Comparison of ENCODE assay signal across 11 mouse cellular contexts in the genomic region with DNA sequence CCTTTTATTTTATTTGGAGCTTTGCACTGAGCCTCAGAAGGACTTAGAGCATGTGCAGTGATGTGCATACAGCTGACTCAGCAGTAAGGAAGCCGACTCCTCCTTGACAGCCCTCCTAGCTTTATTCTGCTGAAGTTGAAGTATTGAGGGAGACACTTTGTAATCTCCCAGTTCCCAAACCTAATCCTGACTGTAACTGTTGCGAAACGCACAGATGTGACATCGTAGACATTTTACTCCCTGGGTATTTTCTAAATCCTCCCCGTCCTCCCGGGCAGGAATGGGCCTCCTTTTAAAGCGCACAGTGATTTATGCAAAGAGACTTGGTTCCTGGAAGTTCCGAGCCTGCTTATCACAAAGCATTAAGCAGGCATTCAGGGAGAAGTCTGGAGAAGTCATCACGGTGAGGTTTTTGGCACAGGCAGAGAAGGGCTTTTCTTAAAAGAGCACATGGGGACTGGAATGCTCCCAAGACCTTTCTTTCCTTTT.
DNase-seq lines count a peak whose midpoint lies in the region; ATAC-seq and TF ChIP-seq lines count a peak whose summit lies in the region.
"Had no signal": no experiment of that assay in that cellular context is flagged by ENCODE, and none has a peak within 500 bp of the region (broad histone marks: within the 10 kb centered on the region; RNA-seq: fewer than 3 reads in every experiment).

No protein-coding gene starts in this region.

- 27% methylated on average over 9 of the region's 9 CpGs for WGBS in intestine, embryonic 14.5 days
- 40% methylated on average over 9 of the region's 9 CpGs for WGBS in intestine, postnatal 0 days
- 37% methylated on average over 9 of the region's 9 CpGs for WGBS in intestine, embryonic 16.5 days
- WGBS in hindbrain, postnatal 0 days: 34% methylated on average over 9 of the region's 9 CpGs

- TF ChIP-seq POLR2A in CH12.LX (IDR thresholded peaks at IDR 0.05; ENCODE audit: low read depth, low read length): no peak

- TF ChIP-seq RAD21 in CH12.LX (IDR thresholded peaks at IDR 0.05; ENCODE audit: low read depth, low read length): no peak

- H3K4me2 ChIP-seq in intestine, embryonic 14.5 days (ENCODE audit: low read length): no peak overlapping the region
- H3K4me2 ChIP-seq in intestine, postnatal 0 days (replicated peaks; ENCODE audit: low read depth): no peak overlapping the region
- H3K4me2 ChIP-seq in CH12.LX (ENCODE audit: insufficient read depth, low read depth, poor library complexity, severe bottlenecking): no peak overlapping the region
- no peak overlapping the region for H3K4me2 ChIP-seq in intestine, embryonic 16.5 days (ENCODE audit: low read depth, low read length)
- no peak overlapping the region for H3K4me2 ChIP-seq in hindbrain, postnatal 0 days (ENCODE audit: low read depth, low read length)
- H3K4me2 ChIP-seq: embryonic facial prominence, embryonic 13.5 days; hindbrain, embryonic 14.5 days had no signal

- no peak overlapping the region for H3K9ac ChIP-seq in intestine, embryonic 14.5 days (ENCODE audit: low read length)
- H3K9ac ChIP-seq in intestine, postnatal 0 days (ENCODE audit: low read depth, low read length): no peak overlapping the region
- H3K9ac ChIP-seq in CH12.LX (ENCODE audit: insufficient read depth, low read depth): no peak overlapping the region
- no peak overlapping the region for H3K9ac ChIP-seq in intestine, embryonic 16.5 days (ENCODE audit: low read depth, low read length)
- H3K9ac ChIP-seq in hindbrain, postnatal 0 days (replicated peaks; ENCODE audit: low read length): no peak overlapping the region
- H3K9ac ChIP-seq: embryonic facial prominence, embryonic 13.5 days; hindbrain, embryonic 14.5 days had no signal

- no peak for TF ChIP-seq CTCF in intestine, postnatal 0 days (IDR thresholded peaks at IDR 0.05; ENCODE audit: low read depth)
- TF ChIP-seq CTCF in CH12.LX (conservative IDR thresholded peaks at IDR 0.05 in 1 of 2, IDR thresholded peaks at IDR 0.05 in 1 of 2; ENCODE audit: low read depth in 2 of 2, low read length in 2 of 2): no peak
- TF ChIP-seq CTCF in hindbrain, postnatal 0 days (IDR thresholded peaks at IDR 0.05; ENCODE audit: low read depth): no peak

- H3K27ac ChIP-seq in intestine, embryonic 14.5 days (ENCODE audit: low read depth): peak overlapping the region; percentile 84
- H3K27ac ChIP-seq in intestine, postnatal 0 days (ENCODE audit: low read depth, low read length): no peak overlapping the region
- H3K27ac ChIP-seq in CH12.LX (ENCODE audit: insufficient read depth, low read depth): no peak overlapping the region
- peak overlapping the region; percentile 47; the same call in 1 of the 2 replicates for H3K27ac ChIP-seq in intestine, embryonic 16.5 days (ENCODE audit: low read length)
- H3K27ac ChIP-seq in hindbrain, postnatal 0 days: no peak overlapping the region
- H3K27ac ChIP-seq: embryonic facial prominence, embryonic 13.5 days; hindbrain, embryonic 14.5 days had no signal

- dilution Hi-C loops in CH12.LX (cut with MboI; ENCODE audit: extremely low pct_ligation_motif_present, extremely low pct_unique_long_range_greater_than_20kb, low sequenced_read_pairs): no loop called here

- H3K27me3 ChIP-seq in intestine, embryonic 14.5 days (replicated peaks; ENCODE audit: control insufficient read depth, insufficient read depth, low read length): no peaks in the 10 kb centered on the region
- H3K27me3 ChIP-seq in intestine, postnatal 0 days (replicated peaks; ENCODE audit: control insufficient read depth, insufficient read depth, low read length): no peaks in the 10 kb centered on the region
- H3K27me3 ChIP-seq in CH12.LX (replicated peaks): no peaks in the 10 kb centered on the region
- H3K27me3 ChIP-seq in intestine, embryonic 16.5 days (replicated peaks; ENCODE audit: control insufficient read depth, insufficient read depth, low read length): no peaks in the 10 kb centered on the region
- H3K27me3 ChIP-seq in hindbrain, postnatal 0 days (ENCODE audit: insufficient read depth, low read length): no peaks in the 10 kb centered on the region
- H3K27me3 ChIP-seq: embryonic facial prominence, embryonic 13.5 days had no signal

- H3K9me3 ChIP-seq in intestine, embryonic 14.5 days (ENCODE audit: control insufficient read depth, low read length): no peaks in the 10 kb centered on the region
- no peaks in the 10 kb centered on the region for H3K9me3 ChIP-seq in intestine, postnatal 0 days (ENCODE audit: control insufficient read depth)
- peaks cover 3% of the 10 kb centered on the region for H3K9me3 ChIP-seq in CH12.LX (replicated peaks; ENCODE audit: low read length)
- H3K9me3 ChIP-seq in intestine, embryonic 16.5 days (ENCODE audit: control insufficient read depth, low read length): no peaks in the 10 kb centered on the region
- no peaks in the 10 kb centered on the region for H3K9me3 ChIP-seq in hindbrain, postnatal 0 days (ENCODE audit: low read length)
- H3K9me3 ChIP-seq: embryonic facial prominence, embryonic 13.5 days had no signal

- H3K79me2 ChIP-seq in CH12.LX (replicated peaks; ENCODE audit: control insufficient read depth, extremely low read depth, insufficient read depth, poor library complexity, severe bottlenecking): no peaks in the 10 kb centered on the region

- peaks cover 12% of the 10 kb centered on the region for H3K4me1 ChIP-seq in intestine, embryonic 14.5 days (replicated peaks; ENCODE audit: control insufficient read depth, insufficient read depth, low read length)
- H3K4me1 ChIP-seq in intestine, postnatal 0 days (replicated peaks; ENCODE audit: control insufficient read depth, insufficient read depth, low read length): no peaks in the 10 kb centered on the region
- peaks cover 0 to 20% of the 10 kb centered on the region in 2 experiments; a peak in 2 of 4 replicates for H3K4me1 ChIP-seq in CH12.LX (ENCODE audit: control insufficient read depth in 1 of 2, insufficient read depth in 2 of 2)
- H3K4me1 ChIP-seq in intestine, embryonic 16.5 days (ENCODE audit: control insufficient read depth, insufficient read depth, low read length): peaks cover 9% of the 10 kb centered on the region
- 0 out of 2 replicates have a peak, but pooled peaks cover 3% of the 10 kb centered on the region for H3K4me1 ChIP-seq in hindbrain, postnatal 0 days (ENCODE audit: insufficient read depth, low read length)

- no peak for ATAC-seq in intestine, embryonic 14.5 days (replicated peaks; ENCODE audit: low FRiP score, low TSS enrichment, low read depth)
- ATAC-seq in intestine, postnatal 0 days: no peak
- ATAC-seq in intestine, embryonic 16.5 days: peak; percentile 56
- no peak for ATAC-seq in hindbrain, postnatal 0 days

- TF ChIP-seq EP300 in CH12.LX (IDR thresholded peaks at IDR 0.05; ENCODE audit: low read length): no peak

- in situ Hi-C loops in CH12.LX (cut with MboI; ENCODE audit: low pct_ligation_motif_present, low pct_unique_long_range_greater_than_20kb, low sequenced_read_pairs): loop anchor here (25.0 kb wide), 2 partner anchors 572 to 672 kb away; no protein-coding TSS in a partner anchor

- no peaks in the 10 kb centered on the region for H3K36me3 ChIP-seq in intestine, embryonic 14.5 days (ENCODE audit: control insufficient read depth, insufficient read depth, low read length)
- H3K36me3 ChIP-seq in intestine, postnatal 0 days (ENCODE audit: control insufficient read depth, insufficient read depth): no peaks in the 10 kb centered on the region
- H3K36me3 ChIP-seq in CH12.LX (replicated peaks in 1 of 2; ENCODE audit: control insufficient read depth in 1 of 2, insufficient read depth in 1 of 2, low read length in 1 of 2): peaks cover 0 to 3% of the 10 kb centered on the region in 2 experiments
- no peaks in the 10 kb centered on the region for H3K36me3 ChIP-seq in intestine, embryonic 16.5 days (ENCODE audit: control insufficient read depth, insufficient read depth, low read length)
- no peaks in the 10 kb centered on the region for H3K36me3 ChIP-seq in hindbrain, postnatal 0 days (ENCODE audit: insufficient read depth, low read length)
- H3K36me3 ChIP-seq: embryonic facial prominence, embryonic 13.5 days had no signal

- H3K4me3 ChIP-seq in intestine, embryonic 14.5 days (ENCODE audit: low read depth, low read length): no peak overlapping the region
- H3K4me3 ChIP-seq in intestine, postnatal 0 days (ENCODE audit: low read depth, low read length): no peak overlapping the region
- H3K4me3 ChIP-seq in CH12.LX (replicated peaks in 1 of 3; ENCODE audit: low read depth in 2 of 3, low read length in 2 of 3, poor library complexity in 1 of 3): no peak overlapping the region
- H3K4me3 ChIP-seq in intestine, embryonic 16.5 days (ENCODE audit: low read length): no peak overlapping the region
- H3K4me3 ChIP-seq in hindbrain, postnatal 0 days (ENCODE audit: low read length): no peak overlapping the region
- H3K4me3 ChIP-seq: embryonic facial prominence, embryonic 13.5 days had no signal

- DNase-seq in intestine, embryonic 14.5 days (ENCODE audit: low spot score): no peak
- no peak for DNase-seq in CH12.LX (ENCODE audit: extremely low read depth)
- DNase-seq in gonadal fat pad, adult 2 months (ENCODE audit: low read depth): peak; percentile 23
- no peak for DNase-seq in layer of hippocampus, postnatal 14 days (ENCODE audit: low spot score in 2 of 2)
- no peak for DNase-seq in frontal cortex, postnatal 36 days (ENCODE audit: low spot score in 2 of 2)
- no peak for DNase-seq in hindbrain, postnatal 0 days (ENCODE audit: low spot score)
- DNase-seq: right cerebral cortex, postnatal 4 days had no signal

TF ChIP-seq in CH12.LX, 34 proteins besides CTCF, POLR2A, EP300 and RAD21:
- TF ChIP-seq MAFK (IDR thresholded peaks at IDR 0.05; ENCODE audit: insufficient replicate concordance, low read length) (peak; percentile 83), ZMIZ1 (IDR thresholded peaks at IDR 0.05; ENCODE audit: low read depth, low read length) (no peak)

Comparison
In these comparisons a context has a peak if more than half of its experiments do, and no peak if none do; other contexts are left out.
1. H3K27ac ChIP-seq: peak in intestine, embryonic 14.5 days (single experiment) and intestine, embryonic 16.5 days (single experiment); none in intestine, postnatal 0 days (single experiment), CH12.LX (single experiment) and hindbrain, postnatal 0 days (single experiment).